Mouse (Mus musculus) heart, postnatal 36 days (tissue): ENCODE data around the gene Mum1. TPM values are rescaled to one million over a fixed set of nuclear protein-coding genes. Genes with fewer than 3 reads are reported as not detected.
A peak's percentile ranks its signal among the peaks of the same experiment; 100 is the strongest.

Experiments used
- DNase-seq, 2 experiments: peaks; one replicate each; pipeline ENCODE4 v3.0.0; 2021 to 2022
- intact Hi-C: fragments of 180-260 bp; cut with DNase I; formaldehyde crosslinking; loops from one replicate; pipeline ENCODE4 v1.15.1; 2025
- total RNA-seq, 2 experiments: library from RNA; stranded (reverse); gene quantifications; 2 replicates each; pipeline ENCODE4 v1.2.3; 2021

The Mum1 gene
- 10 to 100 TPM; 13.1 to 15.3 TPM for total RNA-seq

DNA sequence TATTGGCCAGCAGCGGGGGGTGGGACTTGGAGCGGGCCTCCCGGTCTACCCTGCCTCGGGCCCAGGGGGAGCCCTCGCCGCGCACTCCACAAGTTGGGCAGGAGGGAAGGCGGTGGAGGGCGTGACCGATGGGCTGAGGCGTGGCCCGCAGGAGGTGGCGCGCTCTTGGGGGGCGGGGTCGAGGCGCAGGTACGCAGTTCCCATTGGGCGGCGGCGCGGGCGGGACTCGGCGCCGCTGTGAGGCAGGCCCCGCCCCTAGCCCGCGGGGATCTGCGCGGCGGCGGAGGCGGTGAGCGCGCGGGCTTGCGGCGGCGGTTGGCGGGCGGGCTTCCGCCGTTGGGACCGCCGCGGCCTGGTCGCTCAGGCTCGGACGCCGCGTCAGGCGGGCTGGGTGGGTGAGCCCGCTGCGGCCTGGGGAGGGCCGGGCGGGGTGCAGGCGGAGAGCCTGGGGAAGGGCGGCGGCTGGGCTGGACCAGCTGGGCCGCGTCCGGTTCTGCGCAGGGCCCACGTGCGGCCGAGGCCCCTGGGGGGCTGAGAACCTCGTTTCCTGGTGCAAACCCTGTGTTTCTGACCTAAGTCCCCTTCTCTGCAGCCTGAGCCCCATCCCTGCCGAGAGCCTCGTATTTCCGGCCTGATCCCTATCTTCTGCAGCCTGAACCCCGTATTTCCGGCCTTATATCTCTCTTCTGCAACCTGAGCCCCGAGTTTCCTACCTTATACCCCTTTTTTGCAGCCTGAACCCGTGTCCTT lies at the start of gene Mum1:
Gene Mum1, plus strand, starts transcription at position 19 of the 750 bp plus-strand sequence.
- intact Hi-C loops, result loop anchor here (2.0 kb wide), 1 partner anchor 28 kb away; no protein-coding TSS in a partner anchor
- peak; percentile 98 for DNase-seq

DNA sequence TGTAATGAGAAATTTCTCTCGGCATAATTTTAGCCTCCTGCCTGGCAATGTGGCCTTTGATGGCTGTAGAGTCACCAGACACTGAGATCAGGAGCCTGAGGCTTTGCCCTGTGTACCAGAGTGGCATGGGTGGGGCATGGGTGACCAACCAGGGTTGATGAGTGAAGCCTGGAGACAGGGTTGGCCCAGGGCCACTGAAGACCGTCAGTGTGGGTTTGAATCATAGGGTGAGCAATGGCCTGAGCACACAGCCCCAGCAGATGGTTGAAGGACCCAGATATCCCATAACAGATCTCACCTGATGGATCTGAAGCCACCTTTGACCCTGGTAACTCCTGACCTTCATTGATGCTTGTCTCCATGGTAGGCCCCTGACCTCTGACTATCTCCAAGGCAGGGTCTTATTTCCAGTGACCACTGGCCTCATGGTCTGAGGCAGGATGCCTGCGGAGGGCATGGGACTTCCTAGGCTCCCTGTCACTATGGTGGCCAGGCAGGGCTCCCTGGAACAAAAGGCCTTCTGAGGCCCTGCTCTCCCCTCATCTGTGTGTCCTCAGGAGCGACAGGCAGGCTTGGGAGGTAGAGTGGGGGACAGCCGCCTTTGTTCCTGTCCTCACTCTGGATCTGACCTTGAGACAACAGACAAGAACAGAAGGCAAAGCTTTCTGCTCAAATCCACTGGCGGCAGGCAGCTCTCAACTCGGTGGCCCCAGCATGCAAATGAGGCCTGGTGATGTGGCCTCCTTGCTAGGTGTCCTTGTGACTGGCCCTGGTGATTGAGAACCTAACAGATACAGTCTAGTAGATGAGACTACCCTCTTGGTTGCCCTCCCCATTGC lies 48.6 kb upstream of the Mum1 start:
- DNase-seq, result no peak
- intact Hi-C loops, result loop anchor here (5.0 to 10.0 kb wide), 2 partner anchors 170 to 197 kb away; partner anchors contain the start of gene Adamtsl5

DNA sequence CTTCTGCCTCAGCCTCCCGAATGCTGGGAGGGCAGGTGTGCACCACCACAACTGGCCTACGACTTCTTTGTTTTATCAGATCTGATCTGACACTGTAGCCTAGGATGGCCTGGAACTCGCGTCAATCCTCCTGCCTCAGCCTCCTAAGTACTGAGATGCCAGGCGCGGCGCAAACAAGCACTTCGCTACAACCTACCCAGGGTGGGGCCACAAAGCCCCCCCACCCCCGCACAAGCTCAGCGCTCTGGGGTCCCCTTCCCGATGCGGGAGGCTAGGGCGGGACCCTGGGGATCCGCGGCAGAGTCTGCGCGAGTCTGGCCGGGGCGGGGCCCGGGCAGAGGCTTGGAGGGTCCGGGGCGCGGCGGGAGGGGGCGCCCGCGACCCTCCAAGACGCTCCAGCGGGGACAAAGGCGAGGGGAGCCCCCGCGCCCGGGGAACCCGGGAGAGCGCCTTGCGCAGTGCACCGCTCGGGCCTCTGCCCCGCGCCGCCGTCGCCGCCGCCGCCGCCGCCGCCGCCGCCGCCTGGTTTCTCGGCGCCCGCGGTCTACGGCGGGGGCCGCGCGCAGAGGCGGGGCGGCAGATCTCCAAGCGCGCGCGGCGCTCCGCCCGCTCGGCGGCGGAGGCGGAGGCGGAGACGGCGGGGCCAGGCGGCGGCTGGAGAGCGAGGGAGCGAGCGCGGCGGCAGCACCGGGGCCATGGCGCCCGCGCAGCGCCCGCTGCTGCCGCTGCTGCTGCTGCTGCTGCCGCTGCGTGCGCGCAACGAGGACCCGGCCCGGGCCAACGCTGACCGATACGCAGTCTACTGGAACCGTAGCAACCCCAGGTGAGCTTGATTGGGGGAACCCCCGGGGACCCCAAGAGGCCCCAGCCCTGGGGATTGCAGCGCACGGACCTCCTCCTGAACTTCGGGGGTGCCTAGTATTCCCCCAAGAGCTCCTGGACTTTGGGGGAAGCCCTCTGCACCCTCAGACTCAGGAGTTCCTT lies 46.9 kb upstream of the Mum1 start, which contains the start of gene Efna2:
Gene Efna2, plus strand, starts transcription at position 415 of the 984 bp plus-strand sequence.
- DNase-seq, result peak; percentile 54 to 64
- intact Hi-C loops, result loop anchor here (5.0 to 10.0 kb wide), 2 partner anchors 168 to 195 kb away; partner anchors contain the start of gene Adamtsl5

DNA sequence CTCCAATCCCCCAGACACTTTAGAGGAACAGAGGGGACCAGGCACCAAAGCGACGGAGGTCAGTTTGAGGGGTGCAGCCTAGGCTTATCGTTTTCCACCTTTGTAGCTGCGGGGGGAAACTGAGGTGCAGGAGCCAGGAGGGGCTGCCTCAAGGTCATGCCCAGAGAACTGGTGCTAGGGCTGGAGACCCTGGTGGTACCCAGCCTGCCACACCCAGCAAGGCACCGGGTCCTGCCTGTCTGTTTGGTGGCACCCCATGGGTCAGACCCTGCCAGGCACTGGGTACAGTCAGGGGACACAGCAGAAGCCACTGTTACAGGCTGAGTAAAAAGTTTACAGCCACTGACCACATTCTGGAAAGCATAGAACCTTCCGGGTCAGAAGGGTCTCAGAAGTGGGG lies 45.9 kb upstream of the Mum1 start:
- intact Hi-C loops, result no loop called here
- no peak for DNase-seq

DNA sequence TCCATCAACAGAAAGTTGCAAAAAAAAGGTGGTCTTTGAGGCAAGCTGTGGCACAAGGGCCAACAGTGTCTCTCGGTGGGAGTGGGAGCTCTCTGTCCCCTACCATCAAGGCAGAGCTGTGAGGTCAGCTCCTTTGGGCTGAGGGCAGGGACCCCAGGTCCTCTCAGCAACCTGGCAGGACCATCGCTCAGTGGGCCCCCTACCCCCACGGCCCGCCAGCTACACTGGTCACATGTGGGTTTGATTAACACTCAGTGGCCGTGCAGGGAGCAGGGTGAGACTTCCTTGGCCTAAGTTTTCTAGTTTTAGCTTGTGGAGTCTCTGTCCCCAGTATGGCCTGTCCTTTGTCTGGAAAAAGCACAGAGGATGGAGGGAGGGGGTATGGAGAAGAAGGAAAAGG lies 45.4 kb upstream of the Mum1 start:
- intact Hi-C loops, result no loop called here
- no peak for DNase-seq

DNA sequence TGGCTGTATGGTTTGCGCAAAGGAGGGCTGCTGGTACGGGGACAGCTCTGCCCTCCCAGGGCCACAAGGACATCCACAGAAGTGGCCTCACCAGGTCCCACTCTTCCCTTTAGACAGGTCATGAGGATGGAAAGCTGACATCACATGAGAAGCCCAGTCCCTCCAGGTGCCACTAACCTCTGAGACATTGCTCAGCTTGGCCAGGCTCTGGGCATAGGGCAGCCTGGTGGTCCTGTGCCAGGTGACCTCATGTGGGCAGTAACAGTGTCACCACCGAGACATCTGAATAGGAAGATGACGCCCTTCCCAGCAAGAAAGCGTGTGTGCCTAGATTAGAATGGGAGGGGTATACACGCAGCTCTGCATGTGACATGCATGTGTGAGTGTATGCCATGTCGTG lies 43.7 kb upstream of the Mum1 start:
- DNase-seq, result no peak
- intact Hi-C loops, result no loop called here

DNA sequence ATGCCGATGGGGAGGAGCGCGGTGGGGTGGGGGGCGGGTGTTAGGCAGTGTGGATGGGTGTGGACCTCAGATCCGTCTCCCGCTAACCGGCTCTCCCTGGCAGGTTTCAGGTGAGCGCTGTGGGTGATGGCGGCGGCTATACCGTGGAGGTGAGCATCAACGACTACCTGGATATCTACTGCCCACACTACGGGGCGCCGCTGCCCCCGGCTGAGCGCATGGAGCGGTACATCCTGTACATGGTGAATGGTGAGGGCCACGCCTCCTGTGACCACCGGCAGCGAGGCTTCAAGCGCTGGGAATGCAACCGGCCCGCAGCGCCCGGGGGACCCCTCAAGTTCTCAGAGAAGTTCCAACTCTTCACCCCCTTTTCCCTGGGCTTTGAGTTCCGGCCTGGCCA lies 39.6 kb upstream of the Mum1 start:
- intact Hi-C loops, result no loop called here
- DNase-seq, result no peak

DNA sequence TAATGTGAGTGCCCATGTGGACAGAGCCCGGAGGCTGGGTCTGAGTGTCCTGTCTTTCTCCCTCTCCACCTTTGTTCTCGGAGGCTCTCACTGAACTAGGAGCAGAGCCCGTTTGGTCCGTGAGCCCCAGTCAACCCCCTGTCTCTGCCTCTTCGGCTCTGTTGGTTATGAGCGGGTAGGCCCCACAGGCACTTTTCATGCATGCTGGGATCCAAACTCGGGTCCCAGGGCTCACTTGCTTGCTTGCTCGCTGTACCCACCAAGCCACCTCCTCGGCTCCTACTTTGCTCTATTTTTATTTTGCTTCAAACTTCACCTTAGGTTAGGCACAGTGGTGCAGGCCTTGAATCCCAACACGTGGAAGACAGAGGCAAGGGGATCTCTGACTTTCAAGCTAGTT lies 38.5 kb upstream of the Mum1 start:
- intact Hi-C loops, result no loop called here
- DNase-seq, result no peak

DNA sequence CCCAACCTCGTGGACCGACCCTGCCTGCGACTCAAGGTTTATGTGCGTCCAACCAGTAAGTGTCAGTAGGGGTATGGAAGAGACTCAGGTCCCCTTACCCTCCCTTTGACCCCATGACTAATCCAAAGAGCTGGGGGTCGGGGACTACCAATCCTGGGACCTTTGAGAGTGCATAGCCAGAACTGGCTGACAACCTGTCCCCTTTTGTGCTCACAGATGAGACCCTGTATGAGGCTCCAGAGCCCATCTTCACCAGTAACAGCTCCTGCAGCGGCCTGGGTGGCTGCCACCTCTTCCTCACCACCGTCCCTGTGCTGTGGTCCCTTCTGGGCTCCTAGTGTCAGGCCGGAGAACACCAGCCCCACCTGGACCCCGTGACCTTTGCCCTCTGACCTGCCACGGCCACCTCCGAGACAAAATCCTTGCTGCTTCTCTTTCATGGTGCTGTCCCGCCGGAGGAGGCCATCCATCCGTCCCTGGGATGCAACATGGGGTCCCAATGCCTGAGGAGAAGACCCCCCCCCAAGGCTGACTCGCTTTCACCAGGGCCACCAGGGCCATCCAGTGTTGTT lies 37.7 kb upstream of the Mum1 start:
- DNase-seq, result no peak

DNA sequence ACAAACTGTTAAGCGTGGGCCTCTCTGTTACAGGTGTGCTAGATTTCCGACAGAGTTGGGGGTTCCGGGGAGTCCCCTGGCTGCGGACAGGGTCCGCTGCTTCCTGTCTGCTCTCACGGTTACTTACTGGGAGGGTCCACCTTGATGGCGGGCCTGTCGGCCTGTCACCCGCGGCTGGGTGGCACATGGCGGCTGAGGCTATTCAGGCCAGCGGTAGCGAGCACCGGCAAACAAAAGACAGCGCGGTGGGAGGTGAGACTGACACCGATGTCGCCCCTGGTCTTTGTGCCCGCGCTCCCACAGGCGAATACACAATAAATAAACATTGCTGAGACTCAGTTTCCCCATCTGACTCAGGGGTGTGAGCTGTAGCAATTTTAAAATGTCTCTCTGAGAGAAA lies 36.2 kb upstream of the Mum1 start:
- intact Hi-C loops, result no loop called here
- no peak for DNase-seq

More for the DNA sequence above, 37.7 kb upstream of the Mum1 start:
- intact Hi-C loops, result no loop called here

DNA sequence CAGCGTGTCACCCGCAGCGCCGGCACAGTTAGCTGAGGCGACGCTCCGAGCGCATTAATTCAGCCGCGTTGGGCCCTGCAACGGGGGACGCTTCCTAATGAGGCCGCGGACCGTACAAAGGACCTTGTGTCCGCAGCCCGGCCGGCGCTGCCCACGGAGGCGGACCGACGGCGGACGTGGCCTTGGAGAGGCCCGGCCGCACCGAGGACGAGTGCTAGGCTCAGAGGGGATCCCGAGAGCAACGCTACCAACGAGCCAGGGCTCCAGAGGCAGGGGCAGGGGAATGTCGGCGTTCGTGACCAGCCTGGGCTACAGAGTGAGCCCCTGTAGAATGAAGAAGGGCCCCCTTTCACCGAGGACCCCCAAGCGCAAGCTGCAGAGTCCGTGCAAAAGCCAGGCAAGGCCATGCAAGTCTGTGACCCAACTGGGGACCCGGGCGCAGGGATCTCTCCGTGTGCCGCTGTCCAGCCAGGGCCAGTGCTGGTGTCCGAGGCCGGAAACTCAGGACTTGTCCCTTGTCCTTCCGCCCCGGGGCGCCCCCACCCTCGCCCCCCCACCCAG lies 35.7 kb upstream of the Mum1 start:
- DNase-seq, result peak in 1 of 2 experiments; percentile 39
- intact Hi-C loops, result no loop called here

DNA sequence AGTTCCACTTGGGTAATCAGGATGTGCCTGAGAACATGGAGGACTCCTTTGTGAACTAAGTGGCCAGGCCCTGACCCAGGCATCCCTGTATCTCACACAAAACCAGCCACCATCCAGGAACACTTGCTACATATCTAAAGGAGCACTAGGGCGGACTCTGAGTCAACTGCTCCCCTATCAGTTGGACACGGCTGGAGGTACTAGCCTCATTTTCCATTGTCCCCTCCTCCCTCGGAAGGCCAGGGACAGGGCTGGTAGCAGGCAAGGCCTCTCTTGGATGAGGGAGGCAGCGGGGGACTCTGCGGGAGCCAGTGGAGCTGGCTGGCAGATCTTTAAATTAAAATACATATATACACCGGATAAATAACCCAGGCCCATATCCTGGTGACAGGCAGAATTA lies 32.3 kb upstream of the Mum1 start:
- DNase-seq, result no peak
- intact Hi-C loops, result no loop called here

DNA sequence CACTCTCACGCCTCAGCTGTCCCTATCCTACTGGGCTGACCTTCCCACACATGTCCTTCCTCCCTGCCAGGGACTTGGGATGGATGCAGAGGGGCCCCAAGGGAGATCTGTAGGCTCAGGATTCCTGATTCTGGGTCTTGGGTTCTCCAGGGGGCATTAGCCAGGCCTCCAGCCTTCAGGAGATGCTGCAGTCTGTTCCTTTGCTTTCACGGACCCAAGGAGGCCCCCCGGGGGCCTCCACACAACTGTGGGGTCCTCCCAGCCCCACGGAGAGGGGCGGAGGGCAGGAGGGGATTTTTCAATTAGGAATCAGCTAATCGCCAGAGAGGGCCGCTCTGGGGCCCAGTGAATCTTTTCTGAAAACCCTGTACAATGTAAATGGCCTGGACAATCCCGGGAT lies 31.8 kb upstream of the Mum1 start:
- intact Hi-C loops, result no loop called here
- no peak for DNase-seq

DNA sequence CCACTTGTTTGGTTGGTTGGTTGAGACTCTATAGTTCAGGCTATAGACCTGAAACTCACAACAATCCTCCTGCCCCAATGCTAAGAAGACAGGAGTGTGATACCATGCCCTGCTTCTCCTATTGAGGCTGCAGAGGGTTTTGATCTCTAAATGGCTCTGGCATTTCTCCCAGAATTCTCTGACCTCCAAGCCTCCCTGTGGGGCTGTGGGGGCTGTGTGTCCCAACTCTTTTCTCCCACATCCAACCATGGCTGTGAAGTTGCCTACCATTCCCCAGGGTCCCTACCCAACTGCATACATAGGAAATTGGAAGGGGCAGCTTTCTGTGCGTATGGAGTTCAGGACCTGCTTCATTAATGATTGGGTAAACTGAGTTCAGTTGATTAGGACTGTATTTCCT lies 30.1 kb upstream of the Mum1 start:
- no peak for DNase-seq
- intact Hi-C loops, result no loop called here

DNA sequence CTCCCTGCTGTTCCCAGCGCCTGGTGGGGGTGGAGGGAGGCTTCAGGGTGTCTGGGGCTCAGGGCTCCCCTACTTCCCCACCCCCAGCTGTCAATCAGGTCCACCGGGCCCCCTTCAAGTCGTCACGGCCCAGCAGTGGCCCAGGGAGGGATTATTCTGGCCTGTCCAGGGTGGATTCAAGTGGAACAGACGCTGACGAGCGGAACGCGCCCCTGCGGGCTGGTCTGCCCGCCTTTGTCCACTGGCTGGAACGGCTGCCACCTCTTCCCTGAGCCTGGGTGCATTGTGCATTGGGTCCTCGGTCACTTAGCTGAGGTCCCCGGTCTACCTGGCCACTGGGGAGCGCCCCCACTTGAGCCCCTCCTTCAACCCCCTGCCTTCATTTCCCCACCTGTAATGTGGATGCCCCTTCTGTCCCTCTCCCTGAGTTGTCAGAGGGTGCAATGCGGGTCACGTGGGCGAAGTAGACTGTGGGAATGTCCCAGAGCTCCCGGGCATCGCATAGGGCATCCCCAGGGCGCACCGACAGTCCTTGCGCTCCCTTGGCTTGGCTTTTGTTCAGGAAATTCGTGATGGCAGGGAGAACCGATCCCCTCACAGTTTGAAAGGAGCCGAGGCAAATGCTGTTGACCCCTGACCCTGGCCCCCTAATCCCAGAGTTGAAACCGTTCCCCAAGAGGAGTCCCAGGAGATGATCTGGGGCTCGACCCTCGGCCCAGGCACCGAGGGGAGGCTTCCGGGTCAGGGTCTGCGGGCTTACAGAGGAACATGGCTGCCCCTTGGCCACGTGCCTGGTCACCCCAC lies 29.3 kb upstream of the Mum1 start:
- intact Hi-C loops, result no loop called here
- no peak for DNase-seq

DNA sequence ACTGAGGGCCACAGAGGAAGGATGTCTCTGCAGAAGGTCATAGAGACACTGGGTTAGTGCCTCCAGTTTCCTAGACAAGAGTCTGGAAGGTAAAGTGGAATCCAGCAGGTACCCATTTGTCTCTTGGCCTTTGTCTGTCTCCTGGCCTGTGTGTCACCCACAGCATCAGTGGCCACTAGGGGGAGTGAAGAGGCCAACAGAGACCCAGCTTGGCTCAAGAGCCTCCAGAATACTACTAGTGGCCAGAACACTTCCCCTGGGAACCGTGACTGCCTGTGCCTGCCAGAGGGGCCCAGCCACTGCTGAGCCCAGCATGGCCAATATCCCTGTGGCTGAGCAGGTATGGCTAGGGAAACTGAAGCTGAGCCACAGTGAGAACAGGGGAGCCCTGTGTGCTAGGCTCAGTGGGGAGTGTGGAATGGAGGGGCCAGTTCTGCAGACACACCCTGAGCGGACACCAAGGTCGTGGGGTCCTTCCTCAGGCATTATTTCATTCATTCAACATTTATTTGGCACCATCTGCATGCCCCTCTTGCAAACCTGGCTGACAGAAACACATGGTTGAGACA lies 26.7 kb upstream of the Mum1 start:
- intact Hi-C loops, result loop anchor here (1.0 to 2.0 kb wide), 2 partner anchors 27 to 46 kb away; partner anchors contain the start of gene Mum1
- peak; percentile 76 to 80 for DNase-seq

DNA sequence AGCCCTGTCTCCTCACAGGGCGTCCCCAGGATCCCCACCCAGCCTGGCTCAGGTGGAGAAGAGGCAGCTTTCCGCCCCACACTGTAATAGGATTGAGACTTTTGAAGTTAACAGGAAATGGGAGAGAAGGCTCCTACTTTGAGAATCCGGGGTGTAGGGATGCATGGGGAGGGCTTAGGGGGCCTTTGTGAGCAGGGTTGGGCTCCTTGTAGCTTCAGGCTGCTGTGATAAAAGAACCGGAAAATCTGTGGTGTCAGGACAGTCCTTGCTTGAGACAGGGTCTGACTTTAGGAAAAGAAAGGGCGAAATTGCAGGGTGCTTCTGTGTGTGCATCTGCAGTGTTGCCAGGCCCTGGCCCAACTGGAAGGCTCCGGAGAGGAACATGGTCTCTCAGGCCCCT lies 25.7 kb upstream of the Mum1 start:
- intact Hi-C loops, result no loop called here
- no peak for DNase-seq

DNA sequence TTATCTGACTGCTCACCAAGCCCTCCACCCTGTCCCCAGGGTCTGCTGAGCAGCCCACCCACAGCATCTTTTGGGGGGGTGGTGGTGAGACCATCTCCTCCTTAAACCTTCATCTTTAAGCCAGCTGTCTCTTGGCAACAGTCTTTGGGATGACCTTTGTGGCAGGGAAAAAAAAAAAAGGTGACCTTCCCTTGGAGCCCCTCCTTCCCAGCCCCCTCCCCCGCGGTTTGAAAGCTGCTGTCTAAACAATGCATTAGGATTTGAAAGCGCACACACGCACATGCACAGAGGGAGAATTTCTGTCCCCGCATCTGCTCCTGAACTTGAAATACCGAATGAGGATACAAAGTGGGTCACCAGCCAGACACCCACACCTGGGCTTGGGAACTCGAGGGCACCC lies 22.2 kb upstream of the Mum1 start:
- no peak for DNase-seq
- intact Hi-C loops, result no loop called here

DNA sequence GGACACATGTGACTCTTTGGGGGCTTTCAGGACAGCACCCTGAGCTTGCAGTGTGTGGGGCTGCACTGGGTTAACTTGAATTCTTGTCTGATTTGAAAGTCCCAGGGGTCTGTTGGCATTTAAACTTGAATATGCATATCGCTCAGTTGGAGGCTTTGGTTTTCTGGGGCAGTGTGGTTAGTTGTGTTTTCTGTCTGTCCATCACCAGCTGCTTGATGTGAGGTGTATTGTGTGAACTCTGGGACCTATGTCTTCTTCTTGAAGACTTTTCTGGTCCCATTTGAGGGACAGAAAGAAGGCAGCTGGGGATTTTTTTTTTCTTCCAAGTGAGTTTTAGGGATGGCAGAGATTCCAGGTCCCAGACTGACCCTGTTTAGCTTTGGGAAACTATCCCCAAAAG lies 19.0 kb upstream of the Mum1 start:
- no peak for DNase-seq
- intact Hi-C loops, result no loop called here
